22 mouse cellular contexts compared by ENCODE assay signal in the genomic region with DNA sequence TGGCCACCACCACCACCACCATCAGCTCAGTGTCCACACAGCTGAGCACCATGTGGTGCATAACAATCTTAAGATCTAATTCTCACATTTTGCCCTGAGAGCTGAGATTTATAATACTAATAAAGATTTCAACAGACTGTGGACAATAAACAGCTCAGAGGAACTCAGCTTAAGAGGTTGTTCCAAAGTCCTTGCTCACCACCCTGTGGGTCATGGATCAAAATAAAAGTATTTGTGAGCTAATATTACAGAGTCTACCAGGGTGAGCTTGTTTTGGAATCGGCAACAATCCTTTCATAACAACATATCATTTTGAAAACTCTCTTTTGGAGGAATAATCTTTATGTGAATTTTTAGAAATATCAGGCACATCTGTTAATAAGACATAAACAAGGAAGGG.
"Had no signal": no experiment of that assay in that cellular context is flagged by ENCODE, and none has a peak within 500 bp of the region (broad histone marks: within the 10 kb centered on the region; RNA-seq: fewer than 3 reads in every experiment).

No protein-coding gene starts in this region.

- DNase-seq: layer of hippocampus, postnatal 36 days; left cerebral cortex, postnatal 4 days; liver, postnatal 0 days; lung, embryonic 14.5 days; right cerebral cortex, adult 18-20 months; right cerebral cortex, postnatal 14 days; right cerebral cortex, postnatal 4 days; thymus, adult 2 months; thymus, postnatal 14 days; thymus, postnatal 4 days had no signal

- ATAC-seq: intestine, postnatal 0 days; liver, postnatal 0 days; lung, postnatal 0 days; midbrain, embryonic 15.5 days had no signal

- H3K27ac ChIP-seq: limb, embryonic 12.5 days; limb, embryonic 15.5 days; liver, embryonic 14.5 days; macrophage; midbrain, embryonic 12.5 days; midbrain, embryonic 15.5 days; neural tube, embryonic 12.5 days; neural tube, embryonic 15.5 days; stomach, postnatal 0 days had no signal

- H3K9me3 ChIP-seq: limb, embryonic 12.5 days; limb, embryonic 15.5 days; midbrain, embryonic 12.5 days; midbrain, embryonic 15.5 days; neural tube, embryonic 12.5 days; neural tube, embryonic 15.5 days had no signal

- H3K4me1 ChIP-seq: limb, embryonic 12.5 days; limb, embryonic 15.5 days; midbrain, embryonic 12.5 days; midbrain, embryonic 15.5 days; neural tube, embryonic 12.5 days; neural tube, embryonic 15.5 days had no signal

- H3K36me3 ChIP-seq: limb, embryonic 12.5 days; limb, embryonic 15.5 days; midbrain, embryonic 12.5 days; midbrain, embryonic 15.5 days; neural tube, embryonic 12.5 days; neural tube, embryonic 15.5 days had no signal

- H3K4me3 ChIP-seq: limb, embryonic 12.5 days; limb, embryonic 15.5 days; midbrain, embryonic 12.5 days; midbrain, embryonic 15.5 days; neural tube, embryonic 12.5 days; neural tube, embryonic 15.5 days had no signal

- H3K27me3 ChIP-seq: limb, embryonic 12.5 days; limb, embryonic 15.5 days; midbrain, embryonic 12.5 days; midbrain, embryonic 15.5 days; neural tube, embryonic 12.5 days; neural tube, embryonic 15.5 days had no signal

- H3K4me2 ChIP-seq: limb, embryonic 12.5 days; limb, embryonic 15.5 days; liver, embryonic 11.5 days; lung, embryonic 14.5 days; midbrain, embryonic 12.5 days; midbrain, embryonic 15.5 days; neural tube, embryonic 12.5 days; neural tube, embryonic 15.5 days had no signal

- H3K9ac ChIP-seq: limb, embryonic 12.5 days; limb, embryonic 15.5 days; liver, embryonic 14.5 days; liver, postnatal 0 days; lung, embryonic 14.5 days; midbrain, embryonic 12.5 days; midbrain, embryonic 15.5 days; neural tube, embryonic 12.5 days; neural tube, embryonic 15.5 days had no signal
